11 mouse cellular contexts compared by ENCODE assay signal in the genomic region with DNA sequence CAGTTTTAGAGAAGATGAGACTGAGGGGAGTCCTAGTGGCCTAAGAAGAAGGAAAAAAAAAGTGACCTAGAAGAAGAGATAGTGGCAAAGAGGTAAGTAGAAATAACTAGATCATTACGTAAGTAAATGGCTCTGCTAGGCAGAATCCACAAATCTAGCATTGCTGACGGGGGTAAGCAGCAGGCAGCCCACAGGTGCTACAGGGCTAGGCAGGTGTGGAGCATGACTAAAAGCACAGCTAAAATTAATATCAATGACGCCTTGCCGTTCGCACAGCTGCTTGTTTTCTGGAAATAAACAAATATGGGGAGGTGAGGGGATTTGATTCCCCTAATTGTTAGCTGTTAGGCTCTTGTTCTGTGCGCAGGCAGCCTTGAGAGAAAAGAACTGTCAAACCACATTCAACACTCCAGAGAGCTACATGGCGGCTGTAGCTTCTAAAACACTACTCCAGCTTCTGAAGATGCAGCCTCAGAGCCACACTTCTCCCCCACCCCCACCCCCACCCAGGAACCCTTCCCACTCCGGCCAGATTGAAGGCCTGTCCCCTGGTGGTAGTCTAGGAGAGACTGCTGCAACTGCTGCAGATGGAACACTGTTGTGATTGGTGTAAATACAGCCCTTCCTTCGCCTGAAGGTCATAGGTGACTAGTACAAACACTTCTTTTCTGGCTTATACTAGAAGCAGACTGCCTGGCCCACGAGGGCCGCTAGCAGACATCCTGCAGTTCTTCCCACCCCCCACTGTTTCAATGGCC. TPM values are rescaled to one million over a fixed set of nuclear protein-coding genes. Genes with fewer than 3 reads are reported as not detected.
DNase-seq lines count a peak whose midpoint lies in the region; ATAC-seq and TF ChIP-seq lines count a peak whose summit lies in the region.
"Had no signal": no experiment of that assay in that cellular context is flagged by ENCODE, and none has a peak within 500 bp of the region (broad histone marks: within the 10 kb centered on the region; RNA-seq: fewer than 3 reads in every experiment).

No protein-coding gene starts in this region.

- no peaks in the 10 kb centered on the region for H3K9me3 ChIP-seq in liver, embryonic 12.5 days (replicated peaks)
- H3K9me3 ChIP-seq in stomach, embryonic 15.5 days, result no peaks in the 10 kb centered on the region
- H3K9me3 ChIP-seq: forebrain, embryonic 12.5 days had no signal

- peak; percentile 19; the same call in 1 of the 2 replicates for TF ChIP-seq CTCF in layer of hippocampus, adult 2 months (conservative IDR thresholded peaks at IDR 0.05)

- H3K27me3 ChIP-seq in liver, embryonic 12.5 days (replicated peaks), result peaks cover 19% of the 10 kb centered on the region
- no peaks in the 10 kb centered on the region for H3K27me3 ChIP-seq in stomach, embryonic 15.5 days (replicated peaks)

- WGBS in liver, embryonic 12.5 days (ENCODE audit: insufficient replicate concordance), result 66% methylated on average over 11 of the region's 11 CpGs
- WGBS in stomach, embryonic 15.5 days, result 57% methylated on average over 11 of the region's 11 CpGs

- peak overlapping the region; percentile 91; the same call in 1 of the 2 replicates for H3K4me2 ChIP-seq in liver, embryonic 12.5 days
- H3K4me2 ChIP-seq in stomach, embryonic 15.5 days, result peak overlapping the region; percentile 65
- H3K4me2 ChIP-seq: forebrain, embryonic 12.5 days had no signal

- no peak overlapping the region for H3K9ac ChIP-seq in liver, embryonic 12.5 days
- no peak overlapping the region for H3K9ac ChIP-seq in stomach, embryonic 15.5 days
- H3K9ac ChIP-seq: forebrain, embryonic 12.5 days had no signal

- peaks cover under 1% of the 10 kb centered on the region; the same call in 1 of the 2 replicates for H3K36me3 ChIP-seq in liver, embryonic 12.5 days
- H3K36me3 ChIP-seq in stomach, embryonic 15.5 days, result no peaks in the 10 kb centered on the region
- H3K36me3 ChIP-seq: forebrain, embryonic 12.5 days had no signal

- ATAC-seq in liver, embryonic 12.5 days, result no peak
- no peak for ATAC-seq in stomach, embryonic 15.5 days (ENCODE audit: insufficient read depth, low FRiP score, low read depth)
- ATAC-seq in monocyte, adult 5-6 weeks (replicated peaks; ENCODE audit: insufficient number of reproducible peaks, low FRiP score, low TSS enrichment, poor library complexity, severe bottlenecking), result no peak

- H3K27ac ChIP-seq in layer of hippocampus, adult 2 months, result peak overlapping the region; percentile 96
- peak overlapping the region; percentile 51; the same call in 1 of the 2 replicates for H3K27ac ChIP-seq in liver, embryonic 12.5 days
- H3K27ac ChIP-seq in stomach, embryonic 15.5 days, result no peak overlapping the region
- H3K27ac ChIP-seq: forebrain, embryonic 12.5 days had no signal

- H3K4me3 ChIP-seq in layer of hippocampus, adult 2 months, result no peak overlapping the region
- no peak overlapping the region; the same call in 1 of the 2 replicates for H3K4me3 ChIP-seq in liver, embryonic 12.5 days
- 0 out of 2 replicates have a peak overlapping the region, but pooled peaks have one; percentile 7 for H3K4me3 ChIP-seq in stomach, embryonic 15.5 days (replicated peaks)
- H3K4me3 ChIP-seq: forebrain, embryonic 12.5 days had no signal

- peak; percentile 42 for DNase-seq in adrenal gland, postnatal 14 days
- DNase-seq in adrenal gland, adult 18-20 months (ENCODE audit: low spot score in 2 of 2), result no peak
- no peak for DNase-seq in layer of hippocampus, adult 2 months (ENCODE audit: low spot score in 2 of 2)
- no peak for DNase-seq in layer of hippocampus, postnatal 10 days (ENCODE audit: low spot score in 2 of 2)
- no peak for DNase-seq in spleen, postnatal 14 days (ENCODE audit: low spot score in 2 of 2)
- DNase-seq: heart, postnatal 4 days; thymus, postnatal 36 days had no signal

- peaks cover 23% of the 10 kb centered on the region for H3K4me1 ChIP-seq in liver, embryonic 12.5 days
- peaks cover 17% of the 10 kb centered on the region; the same call in 1 of the 2 replicates for H3K4me1 ChIP-seq in stomach, embryonic 15.5 days

RNA-seq across cellular contexts. Expression of a gene that starts 15.1 kb away (rescaled TPM):
- total RNA-seq in adrenal gland, postnatal 14 days (2021), result 8.6 and 9.9 TPM in 2 replicates
- total RNA-seq in adrenal gland, adult 18-20 months (2021), result 1 to 10 TPM; 4.2 to 6.2 TPM
- 1 to 10 TPM; 5.9 to 8.5 TPM for total RNA-seq in layer of hippocampus, adult 2 months (2021)
- total RNA-seq in layer of hippocampus, postnatal 10 days (2021), result 1 to 10 TPM; 4.4 to 4.5 TPM
- 2.4 and 2.6 TPM in 2 replicates for polyA plus RNA-seq in liver, embryonic 12.5 days (2016; fragmentation: Nextera tagmentation; extraction: Ambion mirVana)
- 8.1 and 9.4 TPM in 2 replicates for polyA plus RNA-seq in stomach, embryonic 15.5 days (2015; fragmentation: Nextera tagmentation; extraction: Ambion mirVana)
- 280 to 361 TPM (median 306 TPM) in 3 replicates for total RNA-seq in monocyte, adult 5-6 weeks (2017)

Comparison
In these comparisons a context has a peak if more than half of its experiments do, and no peak if none do; other contexts are left out.
1. RNA of a gene that starts 15.1 kb away (total RNA-seq): 280 to 361 TPM in monocyte, adult 5-6 weeks; 8.6 to 9.9 TPM in adrenal gland, postnatal 14 days, 5.9 to 8.5 TPM in layer of hippocampus, adult 2 months, 4.2 to 6.2 TPM in adrenal gland, adult 18-20 months and 4.4 to 4.5 TPM in layer of hippocampus, postnatal 10 days; every median in the first group is over 10 times any median in the second.